Mouse (Mus musculus) heart, embryonic 13.5 days (tissue): ENCODE results near the gene Rhot2. TPM values are rescaled to one million over a fixed set of nuclear protein-coding genes. Genes with fewer than 3 reads are reported as not detected.

Source experiments
- ATAC-seq: fragments of 200-750 bp; cut with Nextera tagmentation; 2 replicates; pipeline ENCODE4 v1.8.0; 2017; ENCODE audit warnings: moderate TSS enrichment; ENCODE audit not compliant: insufficient number of reproducible peaks, low FRiP score, low TSS enrichment; ENCODE audit errors: extremely low read depth
- H3K27ac ChIP-seq: fragments of 300-500 bp; sonication (generic); replicated peaks from 2 replicates; pipeline ENCODE4 v1.5.1; 2015; ENCODE audit warnings: moderate library complexity, mild to moderate bottlenecking, inconsistent platforms
- H3K27me3 ChIP-seq: fragments of 300-500 bp; sonication (generic); replicated peaks from 2 replicates; pipeline ENCODE4 v1.6.1; 2015; ENCODE audit warnings: mild to moderate bottlenecking, inconsistent platforms
- H3K36me3 ChIP-seq: fragments of 300-500 bp; sonication (generic); 2 replicates; pipeline ENCODE4 v1.6.1; 2015; ENCODE audit warnings: mild to moderate bottlenecking, inconsistent platforms
- H3K4me1 ChIP-seq: fragments of 300-500 bp; sonication (generic); 2 replicates; pipeline ENCODE4 v1.6.1; 2015; ENCODE audit warnings: inconsistent platforms
- H3K4me2 ChIP-seq: fragments of 300-500 bp; sonication (generic); 2 replicates; pipeline ENCODE4 v1.6.1; 2015; ENCODE audit warnings: inconsistent platforms, mild to moderate bottlenecking, moderate library complexity
- H3K4me3 ChIP-seq: fragments of 300-500 bp; sonication (generic); 2 replicates; pipeline ENCODE4 v1.5.1; 2015; ENCODE audit warnings: moderate library complexity, mild to moderate bottlenecking, inconsistent platforms
- H3K9ac ChIP-seq: fragments of 300-500 bp; sonication (generic); 2 replicates; pipeline ENCODE4 v1.6.1; 2015; ENCODE audit warnings: inconsistent platforms, mild to moderate bottlenecking, moderate library complexity
- H3K9me3 ChIP-seq: fragments of 300-500 bp; sonication (generic); 2 replicates; pipeline ENCODE4 v1.6.1; 2016; ENCODE audit warnings: inconsistent platforms
- WGBS: fragments of 180-500 bp; shearing (Covaris S2); methylation state at CpG from one replicate; pipeline ENCODE4 v1.1.7; 2015; ENCODE audit warnings: mixed read lengths; 5-methylcytosine and 5-hydroxymethylcytosine counted together
- polyA plus RNA-seq: library from polyadenylated mRNA; unstranded; fragments of >200 nt; fragmentation: Nextera tagmentation; extraction: Ambion mirVana; gene quantifications from 2 replicates; pipeline ENCODE4 v1.2.1, GENCODE M21; 2015

The Rhot2 gene
- polyA plus RNA-seq, 1 experiment from 2014 or later, result 18.3 TPM

DNA sequence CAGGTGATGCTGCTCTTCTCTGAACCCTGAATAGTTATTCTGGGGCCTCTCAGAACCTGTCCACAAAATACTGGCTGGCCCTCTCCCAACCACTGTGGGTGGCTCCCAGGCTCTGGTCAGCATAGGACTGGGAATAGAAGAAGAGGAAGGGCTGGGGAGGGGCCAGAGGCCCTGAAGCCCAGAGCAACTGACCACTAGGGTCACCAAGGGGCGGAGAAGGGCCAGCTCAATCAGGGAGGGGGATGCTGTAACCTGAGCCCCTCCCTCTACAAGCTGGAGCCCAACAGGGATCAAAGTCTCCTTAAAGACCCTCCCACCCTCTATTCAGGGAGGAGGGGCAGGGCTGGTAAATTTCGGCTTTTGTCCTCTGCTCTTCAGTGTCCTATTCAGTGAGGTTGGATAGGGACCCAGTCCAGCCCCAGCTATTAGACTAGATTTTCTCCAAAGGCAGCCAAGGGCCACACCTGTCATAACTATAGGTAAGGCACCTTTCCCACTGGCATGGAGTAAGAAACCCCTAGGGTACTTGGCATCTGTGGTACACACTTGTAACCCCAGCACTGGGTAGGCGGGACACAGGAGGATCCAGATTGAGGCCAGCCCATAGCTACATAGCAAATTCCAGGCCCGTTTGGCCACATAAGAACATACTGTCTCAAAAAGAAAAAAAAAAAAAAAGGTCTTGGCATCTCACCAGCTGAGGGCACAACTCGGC is 35.7 kb upstream of the Rhot2 start, which contains the start of gene Wfikkn1:
Wfikkn1 (minus strand) TSS at position 663 of the 715 bp plus-strand sequence.
- peaks cover 29% of the 10 kb centered on the region for H3K4me1 ChIP-seq
- peaks cover 60% of the 10 kb centered on the region for H3K36me3 ChIP-seq
- H3K27ac ChIP-seq, result 0 out of 2 replicates have a peak within 1 kb of the TSS, but pooled peaks have one; percentile 22
- no peak within 1 kb of the TSS for H3K4me3 ChIP-seq
- no peaks in the 10 kb centered on the region for H3K27me3 ChIP-seq
- H3K9me3 ChIP-seq, result no peaks in the 10 kb centered on the region
- 53% methylated on average over 5 of the region's 5 CpGs for WGBS
- H3K9ac ChIP-seq, result no peak within 1 kb of the TSS
- H3K4me2 ChIP-seq, result no peak within 1 kb of the TSS
- ATAC-seq, result no peak

DNA sequence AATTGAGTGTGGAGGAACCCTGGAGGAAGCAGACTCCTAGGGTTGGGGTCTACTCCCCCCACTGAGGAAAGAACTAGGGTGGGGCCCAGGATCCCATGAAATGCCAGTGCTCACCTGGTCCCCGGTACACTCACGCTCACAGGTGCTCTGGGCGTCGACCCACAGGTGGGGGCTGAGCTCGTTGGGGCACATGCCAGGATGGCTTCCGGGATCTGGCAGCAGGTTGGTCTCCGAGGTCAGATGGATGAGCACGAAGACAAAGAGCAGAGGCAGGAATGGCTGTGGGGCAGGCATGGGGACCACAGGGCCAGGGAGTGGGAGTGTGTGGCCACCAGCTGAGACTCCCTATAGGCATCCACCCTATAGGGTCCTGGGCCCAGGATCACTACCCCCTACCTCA is 35.1 kb upstream of the Rhot2 start:
- H3K4me1 ChIP-seq, result peaks cover 29% of the 10 kb centered on the region
- no peaks in the 10 kb centered on the region for H3K27me3 ChIP-seq
- no peak overlapping the region for H3K9ac ChIP-seq
- no peaks in the 10 kb centered on the region for H3K9me3 ChIP-seq
- no peak overlapping the region for H3K4me2 ChIP-seq
- WGBS, result 86% methylated on average over 8 of the region's 8 CpGs
- H3K27ac ChIP-seq, result no peak overlapping the region
- H3K36me3 ChIP-seq, result peaks cover 57% of the 10 kb centered on the region
- ATAC-seq, result no peak
- no peak overlapping the region for H3K4me3 ChIP-seq

DNA sequence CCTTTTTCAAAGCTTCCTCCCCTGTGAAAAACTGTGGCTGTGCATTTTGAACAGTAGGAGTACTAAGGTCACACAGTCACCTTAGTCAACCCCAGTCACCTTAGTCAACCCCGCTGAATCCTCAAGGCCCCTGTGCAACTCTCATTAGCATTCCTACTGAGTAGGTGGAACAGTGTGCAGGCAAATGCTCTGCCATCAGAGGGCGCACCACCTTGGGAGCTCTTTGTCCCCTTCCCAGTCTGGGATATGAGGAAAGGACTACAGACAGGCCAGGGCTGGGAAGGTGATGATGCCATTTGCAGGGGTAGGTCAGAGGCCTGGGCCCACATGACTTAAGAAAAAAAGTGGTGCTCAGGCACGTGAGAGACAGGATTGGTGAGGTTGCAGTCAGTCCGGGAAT is 34.6 kb upstream of the Rhot2 start:
- Histone ChIP-seq H3K27me3 (no peaks in the 10 kb centered on the region), H3K36me3 (peaks cover 52% of the 10 kb centered on the region), H3K27ac (no peak overlapping the region), H3K9me3 (no peaks in the 10 kb centered on the region), H3K4me1 (peaks cover 33% of the 10 kb centered on the region), H3K9ac (no peak overlapping the region), H3K4me2 (no peak overlapping the region), H3K4me3 (no peak overlapping the region)
- 65% methylated on average over 4 of the region's 4 CpGs for WGBS
- ATAC-seq, result no peak

DNA sequence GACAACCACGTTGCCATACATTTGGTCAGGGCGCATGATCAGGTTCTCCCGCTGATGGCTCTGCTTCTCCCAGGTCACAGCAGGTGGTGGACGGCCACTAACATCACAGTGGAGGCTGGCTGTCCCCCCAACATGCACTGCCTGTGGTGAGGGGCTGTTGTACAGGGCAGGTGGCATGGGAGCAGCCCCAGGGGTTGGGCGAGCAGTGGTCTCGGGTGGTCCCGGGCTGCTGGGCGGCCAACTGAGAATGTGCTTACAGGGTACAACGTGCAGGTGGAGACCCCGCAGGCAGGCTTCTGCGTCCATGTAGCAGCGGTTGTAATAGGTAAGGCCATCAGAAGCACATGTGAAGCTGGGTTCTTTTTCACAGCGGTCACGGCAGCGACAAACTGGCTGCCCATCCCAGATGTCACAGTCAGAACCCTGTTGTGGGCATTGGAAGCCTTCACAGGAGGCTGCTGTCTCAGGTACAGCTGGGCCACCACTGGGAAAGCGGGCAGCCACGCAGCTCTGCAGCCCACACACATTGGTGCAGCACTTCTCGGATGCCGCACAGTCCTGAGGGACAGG is 34.0 kb upstream of the Rhot2 start:
- peaks cover 39% of the 10 kb centered on the region for H3K4me1 ChIP-seq
- H3K4me2 ChIP-seq, result no peak overlapping the region
- H3K36me3 ChIP-seq, result peaks cover 46% of the 10 kb centered on the region
- H3K27ac ChIP-seq, result no peak overlapping the region
- H3K9ac ChIP-seq, result no peak overlapping the region
- no peaks in the 10 kb centered on the region for H3K27me3 ChIP-seq
- no peak for ATAC-seq
- H3K4me3 ChIP-seq, result no peak overlapping the region
- 91% methylated on average over 19 of the region's 19 CpGs for WGBS
- no peaks in the 10 kb centered on the region for H3K9me3 ChIP-seq

DNA sequence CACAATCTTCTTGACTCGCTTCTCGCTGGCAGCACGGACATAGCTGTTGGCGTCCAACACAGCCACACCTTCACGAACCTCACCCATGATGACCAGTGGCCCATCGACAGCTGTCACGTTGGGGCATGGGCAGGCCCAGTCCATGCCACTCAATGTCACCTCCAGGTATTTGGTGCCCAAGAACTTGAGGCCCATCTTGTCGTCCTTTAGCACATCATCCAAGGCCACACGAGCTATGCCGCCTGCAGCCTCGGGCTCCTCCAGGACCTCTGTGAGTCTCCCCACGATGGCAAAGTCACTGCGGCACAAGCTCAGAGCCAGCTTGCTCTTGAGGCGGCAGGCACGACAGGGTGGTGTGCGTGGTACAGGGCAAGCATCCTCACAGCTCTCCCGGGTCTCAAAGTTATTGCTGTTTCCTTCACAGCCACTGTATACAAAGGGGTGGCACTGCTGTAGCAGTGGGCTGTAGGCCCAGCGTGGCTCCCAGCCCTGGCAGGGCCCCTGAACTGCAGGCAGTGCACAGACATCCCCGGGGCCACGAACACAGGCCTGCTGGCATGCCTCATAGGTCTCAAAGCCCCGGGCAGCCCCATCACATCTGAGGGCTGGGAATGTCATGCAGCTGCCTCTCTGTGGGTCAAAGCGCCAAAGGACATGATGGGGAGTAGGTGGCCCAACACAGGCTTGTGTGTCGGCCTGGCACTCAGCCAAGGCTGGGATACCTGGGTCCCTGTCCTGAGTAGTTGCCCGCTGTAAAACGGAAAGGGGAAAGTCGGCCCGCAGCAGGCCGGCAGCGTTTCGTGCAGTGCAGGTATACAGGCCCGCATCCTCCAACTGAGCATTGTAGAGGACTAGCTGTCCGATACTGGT is 33.3 kb upstream of the Rhot2 start:
- H3K9ac ChIP-seq, result no peak overlapping the region
- no peak overlapping the region for H3K4me2 ChIP-seq
- no peak overlapping the region for H3K4me3 ChIP-seq
- H3K9me3 ChIP-seq, result no peaks in the 10 kb centered on the region
- ATAC-seq, result no peak
- H3K27me3 ChIP-seq, result no peaks in the 10 kb centered on the region
- WGBS, result 89% methylated on average over 32 of the region's 32 CpGs
- H3K36me3 ChIP-seq, result peaks cover 39% of the 10 kb centered on the region
- H3K27ac ChIP-seq, result no peak overlapping the region
- peaks cover 39% of the 10 kb centered on the region for H3K4me1 ChIP-seq

DNA sequence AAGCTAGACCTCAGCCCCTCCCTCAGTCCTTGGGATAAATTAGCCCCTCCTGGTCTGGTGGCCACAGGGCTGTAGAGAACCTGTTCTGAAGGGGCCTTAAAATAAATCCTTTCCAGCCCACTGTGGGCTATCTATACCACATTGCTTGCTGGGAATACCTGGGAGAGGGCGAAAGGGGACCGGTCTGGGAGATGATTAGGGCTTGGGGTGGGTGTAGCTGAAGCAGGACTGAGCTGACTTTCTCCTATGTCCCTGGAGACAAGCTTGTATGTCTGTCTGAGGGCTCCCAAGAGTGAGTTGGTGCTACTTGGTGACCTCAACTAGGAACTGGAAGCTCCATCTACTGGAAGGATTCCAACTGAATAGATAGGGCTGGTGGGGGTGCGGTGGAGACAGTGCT is 32.4 kb upstream of the Rhot2 start:
- Histone ChIP-seq H3K9me3 (no peaks in the 10 kb centered on the region), H3K4me2 (peak overlapping the region; percentile 95; the same call in 1 of the 2 replicates), H3K9ac (no peak overlapping the region), H3K4me3 (no peak overlapping the region), H3K27me3 (no peaks in the 10 kb centered on the region), H3K36me3 (peaks cover 30% of the 10 kb centered on the region), H3K27ac (no peak overlapping the region), H3K4me1 (peaks cover 39% of the 10 kb centered on the region)
- WGBS, result 80% methylated on average over 3 of the region's 3 CpGs
- no peak for ATAC-seq

DNA sequence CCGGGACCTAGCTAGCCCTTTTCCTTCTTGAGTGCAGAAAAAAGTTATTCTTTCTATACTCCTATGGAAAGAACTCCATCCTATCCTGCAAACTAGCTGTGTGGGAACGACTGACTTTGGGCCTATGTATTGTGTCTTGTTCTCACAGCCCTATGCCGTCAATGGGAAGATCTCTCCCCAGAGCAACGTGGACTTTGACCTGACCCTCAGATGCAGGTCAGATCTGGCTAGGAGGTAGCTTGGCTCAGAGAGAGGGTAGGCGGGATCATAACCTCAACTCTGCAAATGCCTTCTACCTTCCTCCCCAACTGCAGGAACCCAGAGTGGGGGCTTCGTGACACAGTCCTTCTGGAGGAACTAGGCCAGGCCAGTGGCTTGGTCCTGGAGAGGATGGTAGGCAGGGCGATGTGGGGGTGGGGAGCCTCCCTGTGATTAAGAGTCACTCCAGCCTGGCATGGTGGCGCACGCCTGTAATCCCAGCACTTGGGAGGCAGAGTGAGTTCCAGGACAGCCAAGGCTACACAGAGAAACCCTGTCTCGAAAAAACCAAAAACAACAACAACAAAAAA is 31.8 kb upstream of the Rhot2 start:
- WGBS, result 65% methylated on average over 10 of the region's 10 CpGs
- H3K9me3 ChIP-seq, result no peaks in the 10 kb centered on the region
- H3K27me3 ChIP-seq, result no peaks in the 10 kb centered on the region
- peaks cover 35% of the 10 kb centered on the region for H3K4me1 ChIP-seq
- H3K27ac ChIP-seq, result no peak overlapping the region
- peak overlapping the region; percentile 95 for H3K4me2 ChIP-seq
- H3K4me3 ChIP-seq, result peak overlapping the region; percentile 64
- peaks cover 24% of the 10 kb centered on the region for H3K36me3 ChIP-seq
- peak overlapping the region; percentile 84 for H3K9ac ChIP-seq
- no peak for ATAC-seq

DNA sequence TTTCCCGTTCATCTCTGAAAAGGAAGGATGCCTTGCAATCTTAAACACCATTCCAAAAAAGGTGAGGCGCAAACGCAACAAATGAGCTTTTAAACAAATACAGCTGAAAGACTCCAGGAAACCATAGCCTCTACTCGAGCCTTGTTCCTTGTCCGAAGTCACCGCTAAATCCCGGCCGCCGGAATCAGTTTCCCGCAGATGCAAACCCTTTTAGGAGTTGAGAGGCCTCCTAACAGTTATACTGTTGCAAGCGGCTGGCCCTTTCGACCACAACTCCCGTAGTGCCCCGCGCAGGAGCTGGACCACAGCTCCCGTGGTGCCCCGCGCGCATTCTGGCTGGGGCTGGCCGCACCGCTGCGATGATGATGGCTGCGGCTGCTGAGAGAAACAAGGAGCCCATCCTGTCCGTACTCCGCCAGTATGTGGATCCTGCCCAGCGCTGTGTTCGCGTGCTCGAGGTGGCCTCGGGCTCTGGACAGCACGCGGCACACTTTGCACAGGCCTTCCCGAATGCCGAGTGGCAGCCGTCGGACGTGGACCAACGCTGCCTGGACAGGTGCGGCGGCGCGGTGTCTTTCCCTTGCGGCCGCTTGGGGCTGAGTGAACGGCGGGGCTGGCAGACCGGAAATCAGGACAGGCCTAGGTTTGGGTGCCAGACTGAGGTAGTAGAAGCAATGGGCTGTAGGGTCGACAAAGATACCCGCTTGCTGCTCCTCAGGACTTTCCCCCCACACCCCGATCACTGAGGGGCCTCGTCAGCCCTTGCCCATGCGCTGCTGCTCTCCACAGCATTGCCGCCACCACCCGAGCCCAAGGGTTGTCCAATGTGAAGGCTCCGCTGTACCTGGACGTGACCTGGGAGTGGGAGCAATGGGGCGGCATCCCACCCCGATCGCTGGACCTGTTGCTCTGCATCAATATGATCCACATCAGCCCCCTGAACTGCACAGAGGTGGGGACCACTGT is 30.8 kb upstream of the Rhot2 start:
- Histone ChIP-seq H3K9ac (peak overlapping the region; percentile 84), H3K27me3 (no peaks in the 10 kb centered on the region), H3K4me2 (peak overlapping the region; percentile 95), H3K4me3 (peak overlapping the region; percentile 64), H3K9me3 (no peaks in the 10 kb centered on the region), H3K36me3 (peaks cover 23% of the 10 kb centered on the region), H3K4me1 (peaks cover 26% of the 10 kb centered on the region), H3K27ac (peak overlapping the region; percentile 95)
- WGBS, result under 1% methylated on average over 59 of the region's 59 CpGs
- peak; percentile 76; the same call in 1 of the 2 replicates for ATAC-seq

DNA sequence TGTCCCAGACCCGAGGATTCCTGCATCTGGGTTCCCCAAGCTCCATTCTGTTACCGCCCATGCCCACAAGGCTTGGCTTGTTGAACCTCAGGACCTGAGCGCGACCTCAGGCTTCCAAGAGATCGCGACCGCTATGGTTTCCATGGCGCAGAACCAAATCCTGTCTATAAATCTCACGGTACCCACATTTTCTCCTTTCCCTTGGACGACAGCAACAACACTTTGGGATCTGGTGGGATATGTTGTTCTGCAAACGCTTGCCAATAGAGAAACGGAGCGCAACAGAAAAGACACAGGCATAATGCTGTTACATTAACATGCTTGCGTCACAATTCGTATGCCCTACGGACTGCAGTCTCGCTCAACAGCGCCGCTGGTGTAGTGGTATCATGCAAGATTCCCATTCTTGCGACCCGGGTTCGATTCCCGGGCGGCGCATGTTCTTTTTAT is 30.1 kb upstream of the Rhot2 start, which contains the start of gene Mettl26:
Mettl26 (plus strand) TSS at position 354 of the 450 bp plus-strand sequence.
- WGBS, result under 1% methylated on average over 25 of the region's 25 CpGs
- Histone ChIP-seq H3K4me2 (peak within 1 kb of the TSS; percentile 95), H3K27me3 (no peaks in the 10 kb centered on the region), H3K27ac (peak within 1 kb of the TSS; percentile 95), H3K4me3 (peak within 1 kb of the TSS; percentile 64), H3K9me3 (no peaks in the 10 kb centered on the region), H3K4me1 (peaks cover 26% of the 10 kb centered on the region), H3K36me3 (peaks cover 22% of the 10 kb centered on the region), H3K9ac (peak within 1 kb of the TSS; percentile 84)
- no peak for ATAC-seq

DNA sequence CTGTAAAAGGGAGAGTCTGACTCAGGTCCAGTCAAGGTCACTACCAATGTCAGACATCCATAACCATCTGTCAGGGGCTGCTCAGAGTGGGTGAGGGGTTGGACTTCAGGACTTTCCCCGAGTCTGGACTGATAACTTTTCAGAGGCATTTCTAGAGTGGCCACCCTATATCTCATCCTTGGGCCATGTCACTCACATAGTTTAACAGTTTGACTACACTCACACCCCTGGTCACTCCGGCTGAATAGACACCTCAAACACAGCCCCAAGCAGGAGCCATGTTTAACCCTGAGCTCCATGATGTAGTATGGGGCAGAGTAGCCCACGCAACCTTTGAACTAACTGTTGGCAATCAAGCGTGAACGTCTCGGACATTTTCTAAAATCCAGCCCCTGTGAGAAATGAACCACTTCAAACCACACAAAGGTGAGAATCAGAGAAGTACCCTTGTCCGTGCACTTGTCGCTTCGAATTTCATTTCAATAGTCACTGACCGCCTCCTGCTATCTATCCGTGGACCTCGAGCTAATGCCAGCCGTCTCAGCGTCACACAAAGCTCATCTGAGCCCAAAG is 29.6 kb upstream of the Rhot2 start:
- peak overlapping the region; percentile 64 for H3K4me3 ChIP-seq
- peak overlapping the region; percentile 84 for H3K9ac ChIP-seq
- peaks cover 17% of the 10 kb centered on the region for H3K36me3 ChIP-seq
- WGBS, result 7% methylated on average over 14 of the region's 14 CpGs
- peaks cover 26% of the 10 kb centered on the region for H3K4me1 ChIP-seq
- peak overlapping the region; percentile 95 for H3K27ac ChIP-seq
- H3K9me3 ChIP-seq, result no peaks in the 10 kb centered on the region
- peak overlapping the region; percentile 95 for H3K4me2 ChIP-seq
- no peak for ATAC-seq
- H3K27me3 ChIP-seq, result no peaks in the 10 kb centered on the region
